Mouse (Mus musculus) right cerebral cortex, postnatal 14 days (tissue): ENCODE results near the gene T2.
"Not testable (repeated sequence)": the region's sequence is repeated elsewhere in the genome, so short reads cannot be mapped to it uniquely, and the experiment has no call there.

Experiments
- DNase-seq: peaks from one replicate; pipeline ENCODE4 v3.0.0; 2022

The T2 gene

GRCm38 (mm10) chr17:8367514-8368480 lies 12.0 kb downstream of the T2 start:
- peak; percentile 43 for DNase-seq

- DNase-seq, result peak; percentile 41
These were observed 12.8 kb downstream of the T2 start for GRCm38 (mm10) chr17:8368570-8368969.

- DNase-seq, result no peak
These were observed 13.4 kb downstream of the T2 start for GRCm38 (mm10) chr17:8369171-8369570.

- DNase-seq, result peak; percentile 37
These were observed 14.9 kb downstream of the T2 start for GRCm38 (mm10) chr17:8370634-8371229.

- peak; percentile 77 for DNase-seq
These were observed 16.0 kb downstream of the T2 start for GRCm38 (mm10) chr17:8371834-8372233.

GRCm38 (mm10) chr17:8372286-8373046 lies 16.7 kb downstream of the T2 start:
- DNase-seq, result peak; percentile 83

GRCm38 (mm10) chr17:8377298-8377697 lies 21.5 kb downstream of the T2 start:
- no peak for DNase-seq

GRCm38 (mm10) chr17:8385441-8385840 lies 29.6 kb downstream of the T2 start:
- DNase-seq, result no peak

GRCm38 (mm10) chr17:8388463-8388862 lies 32.7 kb downstream of the T2 start:
- DNase-seq, result peak; percentile 65

GRCm38 (mm10) chr17:8388990-8389789 lies 33.4 kb downstream of the T2 start:
- no peak for DNase-seq

GRCm38 (mm10) chr17:8389790-8390095 lies 34.0 kb downstream of the T2 start:
- no peak for DNase-seq

- DNase-seq, result no peak
These were observed 34.7 kb downstream of the T2 start for GRCm38 (mm10) chr17:8390487-8390886.

- no peak for DNase-seq
These were observed 40.6 kb downstream of the T2 start for GRCm38 (mm10) chr17:8396371-8396770.

- no peak for DNase-seq
These were observed 42.2 kb downstream of the T2 start for GRCm38 (mm10) chr17:8397946-8398345.

GRCm38 (mm10) chr17:8403932-8404331 lies 48.1 kb downstream of the T2 start:
- DNase-seq, result not testable (repeated sequence)

GRCm38 (mm10) chr17:8406285-8406684 lies 50.5 kb downstream of the T2 start:
- DNase-seq, result no peak

- DNase-seq, result not testable (repeated sequence)
These were observed 52.2 kb downstream of the T2 start for GRCm38 (mm10) chr17:8408002-8408401.

- DNase-seq, result no peak
These were observed 53.0 kb downstream of the T2 start for GRCm38 (mm10) chr17:8408589-8409295.

- DNase-seq, result no peak
These were observed 54.5 kb downstream of the T2 start for GRCm38 (mm10) chr17:8410330-8410729.

- no peak for DNase-seq
These were observed 57.9 kb downstream of the T2 start for GRCm38 (mm10) chr17:8413656-8414055.

GRCm38 (mm10) chr17:8415533-8415932 lies 59.7 kb downstream of the T2 start:
- DNase-seq, result no peak

- no peak for DNase-seq
These were observed 61.1 kb downstream of the T2 start for GRCm38 (mm10) chr17:8416865-8417264.
